Mouse (Mus musculus) limb, embryonic 10.5 days (tissue): ENCODE data around the gene Pde6b. TPM values are rescaled to one million over a fixed set of nuclear protein-coding genes. Genes with fewer than 3 reads are reported as not detected.

Experiments
- DNase-seq: peaks from one replicate; pipeline ENCODE4 v3.0.0-alpha.2; 2017; ENCODE audit warnings: low spot score
- H3K27ac ChIP-seq: fragments of 300-500 bp; sonication (generic); 2 replicates; pipeline ENCODE4 v1.5.1; 2016; ENCODE audit warnings: mild to moderate bottlenecking
- H3K27me3 ChIP-seq: fragments of 300-500 bp; sonication (generic); 2 replicates; pipeline ENCODE4 v1.6.1; 2016; ENCODE audit warnings: low read depth, mild to moderate bottlenecking; ENCODE audit not compliant: poor library complexity, severe bottlenecking
- H3K36me3 ChIP-seq: fragments of 300-500 bp; sonication (generic); 2 replicates; pipeline ENCODE4 v1.6.1; 2016; ENCODE audit warnings: mild to moderate bottlenecking, moderate library complexity
- H3K4me1 ChIP-seq: fragments of 300-500 bp; sonication (generic); 2 replicates; pipeline ENCODE4 v1.6.1; 2016
- H3K4me3 ChIP-seq: fragments of 300-500 bp; sonication (generic); 2 replicates; pipeline ENCODE4 v1.5.1; 2016; ENCODE audit warnings: mild to moderate bottlenecking, moderate library complexity
- H3K9me3 ChIP-seq: fragments of 300-500 bp; sonication (generic); replicated peaks from 2 replicates; pipeline ENCODE4 v1.6.1; 2016; ENCODE audit warnings: mild to moderate bottlenecking
- WGBS: fragments of 180-500 bp; shearing (Covaris S2); methylation state at CpG from one replicate; pipeline ENCODE4 v1.1.7; 2016; 5-methylcytosine and 5-hydroxymethylcytosine counted together
- polyA plus RNA-seq: library from polyadenylated mRNA; unstranded; fragments of >200 nt; fragmentation: Nextera tagmentation; extraction: Ambion mirVana; gene quantifications from 2 replicates; pipeline ENCODE4 v1.2.1, GENCODE M21; 2016

Pde6b gene
- polyA plus RNA-seq, 1 experiment from 2014 or later = 0.11 TPM

GRCm38 (mm10) chr5:108452422-108452821, 64.2 kb downstream of the Pde6b start:
- Histone ChIP-seq H3K27ac (no peak overlapping the region), H3K9me3 (no peaks in the 10 kb centered on the region), H3K4me1 (peaks cover 16% of the 10 kb centered on the region), H3K27me3 (peaks cover 23% of the 10 kb centered on the region), H3K36me3 (no peaks in the 10 kb centered on the region), H3K4me3 (no peak overlapping the region)
- 95% methylated on average over 1 of the region's 1 CpGs for whole genome bisulfite sequencing
- DNase-seq = no peak

- 60% methylated on average over 3 of the region's 3 CpGs for WGBS
- H3K4me1 ChIP-seq = peaks cover 5% of the 10 kb centered on the region
- H3K27ac ChIP-seq = no peak overlapping the region
- no peak for DNase-seq
- no peak overlapping the region for H3K4me3 ChIP-seq
- H3K9me3 ChIP-seq = no peaks in the 10 kb centered on the region
- peaks cover 17% of the 10 kb centered on the region for H3K27me3 ChIP-seq
- no peaks in the 10 kb centered on the region for H3K36me3 ChIP-seq
Measured at GRCm38 (mm10) chr5:108454094-108454493, 65.9 kb downstream of the Pde6b start.

- 75% methylated on average over 2 of the region's 2 CpGs for WGBS
- Histone ChIP-seq H3K9me3 (no peaks in the 10 kb centered on the region), H3K27me3 (peaks cover 13% of the 10 kb centered on the region), H3K4me3 (no peak overlapping the region), H3K27ac (no peak overlapping the region), H3K36me3 (no peaks in the 10 kb centered on the region), H3K4me1 (peaks cover 21% of the 10 kb centered on the region)
- no peak for DNase-seq
Measured at GRCm38 (mm10) chr5:108458706-108459105, 70.5 kb downstream of the Pde6b start.

GRCm38 (mm10) chr5:108460461-108460860, 72.3 kb downstream of the Pde6b start:
- 41% methylated on average over 6 of the region's 6 CpGs for WGBS
- H3K4me3 ChIP-seq = peak overlapping the region; percentile 88
- H3K4me1 ChIP-seq = peaks cover 27% of the 10 kb centered on the region
- peaks cover 13% of the 10 kb centered on the region for H3K27me3 ChIP-seq
- DNase-seq = no peak
- no peaks in the 10 kb centered on the region for H3K9me3 ChIP-seq
- H3K36me3 ChIP-seq = peaks cover 4% of the 10 kb centered on the region; the same call in 1 of the 2 replicates
- H3K27ac ChIP-seq = no peak overlapping the region

- H3K4me1 ChIP-seq = peaks cover 27% of the 10 kb centered on the region
- H3K27ac ChIP-seq = peak within 1 kb of the TSS; percentile 98
- no peaks in the 10 kb centered on the region for H3K9me3 ChIP-seq
- peaks cover 13% of the 10 kb centered on the region for H3K27me3 ChIP-seq
- under 1% methylated on average over 50 of the region's 62 CpGs for WGBS
- H3K36me3 ChIP-seq = peaks cover 7% of the 10 kb centered on the region; the same call in 1 of the 2 replicates
- peak; percentile 98 for DNase-seq
- H3K4me3 ChIP-seq = peak within 1 kb of the TSS; percentile 88
Measured at GRCm38 (mm10) chr5:108461082-108462065, 73.2 kb downstream of the Pde6b start, which contains the start of gene Pcgf3. Gene Pcgf3 (plus strand): TSS chr5:108461232.

- H3K4me1 ChIP-seq = peaks cover 27% of the 10 kb centered on the region
- peak overlapping the region; percentile 98 for H3K27ac ChIP-seq
- H3K27me3 ChIP-seq = peaks cover 13% of the 10 kb centered on the region
- WGBS = 60% methylated on average over 4 of the region's 4 CpGs
- no peaks in the 10 kb centered on the region for H3K9me3 ChIP-seq
- H3K36me3 ChIP-seq = peaks cover 14% of the 10 kb centered on the region
- H3K4me3 ChIP-seq = peak overlapping the region; percentile 88
- DNase-seq = peak; percentile 33
Measured at GRCm38 (mm10) chr5:108462446-108462845, 74.3 kb downstream of the Pde6b start.

GRCm38 (mm10) chr5:108465131-108465891, 77.1 kb downstream of the Pde6b start:
- peaks cover 28% of the 10 kb centered on the region for H3K36me3 ChIP-seq
- no peaks in the 10 kb centered on the region for H3K9me3 ChIP-seq
- no peak overlapping the region for H3K4me3 ChIP-seq
- 88% methylated on average over 6 of the region's 6 CpGs for WGBS
- peaks cover 27% of the 10 kb centered on the region for H3K4me1 ChIP-seq
- no peak overlapping the region for H3K27ac ChIP-seq
- no peak for DNase-seq
- no peaks in the 10 kb centered on the region for H3K27me3 ChIP-seq

GRCm38 (mm10) chr5:108466647-108467046, 78.5 kb downstream of the Pde6b start:
- no peaks in the 10 kb centered on the region for H3K9me3 ChIP-seq
- WGBS = 96% methylated on average over 1 of the region's 1 CpGs
- no peak overlapping the region for H3K27ac ChIP-seq
- peaks cover 35% of the 10 kb centered on the region for H3K36me3 ChIP-seq
- no peaks in the 10 kb centered on the region for H3K27me3 ChIP-seq
- no peak overlapping the region for H3K4me3 ChIP-seq
- no peak for DNase-seq
- peaks cover 22% of the 10 kb centered on the region for H3K4me1 ChIP-seq

- Histone ChIP-seq H3K4me3 (no peak overlapping the region), H3K9me3 (no peaks in the 10 kb centered on the region), H3K27ac (no peak overlapping the region), H3K36me3 (peaks cover 65% of the 10 kb centered on the region), H3K27me3 (no peaks in the 10 kb centered on the region), H3K4me1 (no peaks in the 10 kb centered on the region)
- DNase-seq = no peak
- 80% methylated on average over 7 of the region's 7 CpGs for WGBS
Measured at GRCm38 (mm10) chr5:108469617-108470016, 81.4 kb downstream of the Pde6b start.

GRCm38 (mm10) chr5:108473737-108474136, 85.5 kb downstream of the Pde6b start:
- WGBS = 89% methylated on average over 4 of the region's 4 CpGs
- H3K4me1 ChIP-seq = no peaks in the 10 kb centered on the region
- H3K36me3 ChIP-seq = peaks cover 84% of the 10 kb centered on the region

GRCm38 (mm10) chr5:108475977-108476376, 87.8 kb downstream of the Pde6b start:
- WGBS = 90% methylated on average over 3 of the region's 3 CpGs
- H3K27ac ChIP-seq = no peak overlapping the region
- H3K4me1 ChIP-seq = no peaks in the 10 kb centered on the region
- peaks cover 92% of the 10 kb centered on the region for H3K36me3 ChIP-seq
- no peaks in the 10 kb centered on the region for H3K9me3 ChIP-seq
- H3K27me3 ChIP-seq = no peaks in the 10 kb centered on the region
- no peak for DNase-seq
- no peak overlapping the region for H3K4me3 ChIP-seq

More at GRCm38 (mm10) chr5:108473737-108474136, 85.5 kb downstream of the Pde6b start:
- no peak overlapping the region for H3K27ac ChIP-seq
- H3K4me3 ChIP-seq = no peak overlapping the region
- no peaks in the 10 kb centered on the region for H3K27me3 ChIP-seq
- H3K9me3 ChIP-seq = no peaks in the 10 kb centered on the region
- DNase-seq = no peak
